Mouse (Mus musculus) lung, postnatal 0 days (tissue): ENCODE data around the gene Slc17a4.
A peak's percentile ranks its signal among the peaks of the same experiment; 100 is the strongest.

Source experiments
- CTCF ChIP-seq: IDR thresholded peaks from 2 replicates; pipeline ENCODE4 v1.5.1; 2016; ENCODE audit warnings: antibody characterized with exemption, mild to moderate bottlenecking
- EP300 ChIP-seq: IDR thresholded peaks from 2 replicates; pipeline ENCODE4 v1.6.1; 2016; ENCODE audit warnings: antibody characterized with exemption, mild to moderate bottlenecking, control low read depth

GRCm38 (mm10) chr13:23942861-23943260 lies 28.1 kb upstream of the Slc17a4 start:
- TF ChIP-seq CTCF (peak; percentile 39), EP300 (no peak)
